Mouse (Mus musculus): ENCODE measurements around the gene Foxred2. TPM values are rescaled to one million over a fixed set of nuclear protein-coding genes. Genes with fewer than 3 reads are reported as not detected.

Gene Foxred2
- 6.4 and 7.8 TPM in 2 replicates for polyA plus RNA-seq (2012; rRNA removed)

DNA sequence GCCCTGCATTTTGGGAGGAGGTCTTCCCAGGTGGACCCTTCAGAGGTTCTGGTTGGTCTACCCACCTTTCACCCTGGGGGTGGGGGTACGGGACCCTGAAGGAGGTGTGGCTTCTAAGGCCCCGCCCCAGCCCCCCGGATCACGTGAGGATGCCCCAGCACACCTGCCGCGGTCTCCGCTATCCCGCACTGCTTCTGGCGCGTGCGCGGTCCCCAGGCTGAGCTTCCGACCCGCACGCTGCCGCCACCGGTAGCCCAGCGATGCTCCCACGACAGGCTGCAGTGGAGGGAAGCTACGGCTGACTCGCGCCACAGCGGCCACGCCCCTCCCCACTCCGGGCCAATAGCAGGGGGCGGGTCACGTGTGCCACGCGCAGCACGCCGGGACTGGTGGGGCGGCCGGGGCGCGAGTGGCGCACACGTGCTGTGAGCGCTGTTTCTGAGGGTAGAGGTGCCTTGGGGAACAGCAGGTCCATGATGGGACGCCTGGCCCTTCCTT lies at the start of gene Foxred2:
Gene Foxred2, minus strand, starts transcription at position 319 of the 498 bp plus-strand sequence.
- 1% methylated on average over 39 of the region's 39 CpGs for WGBS
- Histone ChIP-seq H3K27ac (ENCODE audit: insufficient read depth, low read length) (no peak within 1 kb of the TSS), H3K4me1 (ENCODE audit: control insufficient read depth, insufficient read depth, insufficient read length) (peaks cover 5% of the 10 kb centered on the region; the same call in 1 of the 2 replicates), H3K27me3 (ENCODE audit: control insufficient read depth, insufficient read depth, low read length) (no peaks in the 10 kb centered on the region), H3K36me3 (ENCODE audit: control insufficient read depth, insufficient read depth, low read length) (peaks cover 33% of the 10 kb centered on the region), H3K4me3 (ENCODE audit: extremely low read depth, insufficient read depth, insufficient read length) (peak within 1 kb of the TSS; percentile 63)
- peak; percentile 76 to 87 for DNase-seq (ENCODE audit: low read depth in 1 of 2, low spot score in 2 of 2)
- TF ChIP-seq CTCF (IDR thresholded peaks at IDR 0.05; ENCODE audit: extremely low read depth, insufficient read depth, insufficient read length, insufficient replicate concordance) = 0 out of 2 replicates have a peak, but pooled peaks have one; percentile 7
- TF ChIP-seq POLR2A (IDR thresholded peaks at IDR 0.05; ENCODE audit: low read depth, low read length) = no peak; the same call in 1 of the 2 replicates

DNA sequence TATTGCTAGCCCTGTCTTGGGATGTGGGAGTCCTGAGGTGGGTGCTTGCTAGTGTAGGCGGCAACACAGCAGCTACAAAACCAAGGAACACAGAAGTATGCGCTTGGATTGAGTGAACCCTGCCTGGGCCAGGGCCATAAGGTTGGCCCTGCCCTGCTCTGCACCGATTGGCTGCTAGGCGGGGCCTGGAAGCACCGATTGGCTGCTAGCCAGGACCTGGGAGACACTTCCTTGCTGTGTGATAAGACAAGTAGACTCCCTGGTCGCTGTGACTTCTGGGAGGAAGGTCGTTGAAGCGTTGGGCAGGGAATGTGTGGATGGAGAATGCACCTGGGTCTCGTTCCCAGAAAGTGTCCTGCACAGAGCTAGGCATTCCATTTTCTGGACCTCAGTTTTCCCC lies 47.4 kb upstream of the Foxred2 start:
- WGBS = 49% methylated on average over 9 of the region's 9 CpGs
- DNase-seq (ENCODE audit: low read depth in 1 of 2, low spot score in 2 of 2) = no peak
- Histone ChIP-seq H3K27me3 (ENCODE audit: control insufficient read depth, insufficient read depth, low read length) (no peaks in the 10 kb centered on the region), H3K4me3 (ENCODE audit: extremely low read depth, insufficient read depth, insufficient read length) (no peak overlapping the region), H3K27ac (ENCODE audit: insufficient read depth, low read length) (no peak overlapping the region), H3K36me3 (ENCODE audit: control insufficient read depth, insufficient read depth, low read length) (no peaks in the 10 kb centered on the region), H3K4me1 (ENCODE audit: control insufficient read depth, insufficient read depth, insufficient read length) (no peaks in the 10 kb centered on the region)
- TF ChIP-seq CTCF (IDR thresholded peaks at IDR 0.05; ENCODE audit: extremely low read depth, insufficient read depth, insufficient read length, insufficient replicate concordance) = no peak
- TF ChIP-seq POLR2A (IDR thresholded peaks at IDR 0.05; ENCODE audit: low read depth, low read length) = no peak

DNA sequence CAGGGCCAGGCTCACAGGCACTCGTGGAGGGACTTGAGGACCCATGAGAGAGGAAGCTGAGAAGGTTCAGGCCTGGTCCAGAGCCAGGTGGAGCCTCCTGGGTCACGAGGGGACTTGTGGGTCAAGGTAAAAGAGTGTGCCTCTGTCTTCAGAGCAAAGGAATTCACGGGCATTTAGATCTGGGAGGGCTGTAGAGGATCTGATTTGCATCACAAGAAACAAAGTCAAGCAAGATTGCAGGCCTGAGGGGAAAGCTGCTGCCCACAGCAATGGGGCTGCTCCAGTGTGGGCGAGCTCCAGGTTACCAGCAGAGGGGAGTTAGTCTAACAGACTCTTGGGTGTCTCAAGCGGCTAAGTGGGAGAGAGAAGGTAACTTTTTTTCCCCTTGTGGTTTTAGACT lies 44.9 kb upstream of the Foxred2 start:
- Histone ChIP-seq H3K27me3 (ENCODE audit: control insufficient read depth, insufficient read depth, low read length) (no peaks in the 10 kb centered on the region), H3K4me1 (ENCODE audit: control insufficient read depth, insufficient read depth, insufficient read length) (no peaks in the 10 kb centered on the region), H3K27ac (ENCODE audit: insufficient read depth, low read length) (no peak overlapping the region), H3K4me3 (ENCODE audit: extremely low read depth, insufficient read depth, insufficient read length) (no peak overlapping the region), H3K36me3 (ENCODE audit: control insufficient read depth, insufficient read depth, low read length) (no peaks in the 10 kb centered on the region)
- DNase-seq (ENCODE audit: low read depth in 1 of 2, low spot score in 2 of 2) = no peak
- WGBS = 41% methylated on average over 5 of the region's 5 CpGs
- TF ChIP-seq POLR2A (IDR thresholded peaks at IDR 0.05; ENCODE audit: low read depth, low read length) = no peak
- no peak for TF ChIP-seq CTCF (IDR thresholded peaks at IDR 0.05; ENCODE audit: extremely low read depth, insufficient read depth, insufficient read length, insufficient replicate concordance)

DNA sequence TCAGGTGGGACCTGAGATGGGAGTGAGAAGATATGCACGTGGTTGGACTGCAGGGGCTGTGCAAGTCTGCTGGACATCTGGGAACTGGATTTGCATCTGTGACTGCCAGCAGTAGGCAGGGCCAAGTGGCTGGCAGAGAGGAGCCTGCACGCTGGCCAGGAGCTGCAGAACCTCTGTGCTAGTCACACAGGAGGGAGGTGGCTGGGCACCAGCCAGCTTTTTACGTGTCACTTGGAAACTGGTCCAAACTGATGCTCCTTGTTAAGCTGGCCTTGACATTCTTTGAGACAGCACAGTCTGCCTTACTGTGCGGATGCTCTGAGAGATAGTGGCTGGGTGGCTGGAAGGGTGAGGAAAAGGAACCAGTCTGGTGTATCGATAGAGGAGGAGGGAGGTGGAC lies 32.0 kb upstream of the Foxred2 start:
- H3K4me1 ChIP-seq (ENCODE audit: control insufficient read depth, insufficient read depth, insufficient read length) = no peaks in the 10 kb centered on the region
- no peak overlapping the region for H3K27ac ChIP-seq (ENCODE audit: insufficient read depth, low read length)
- no peaks in the 10 kb centered on the region for H3K27me3 ChIP-seq (ENCODE audit: control insufficient read depth, insufficient read depth, low read length)
- no peak overlapping the region for H3K4me3 ChIP-seq (ENCODE audit: extremely low read depth, insufficient read depth, insufficient read length)
- DNase-seq (ENCODE audit: low read depth in 1 of 2, low spot score in 2 of 2) = no peak
- 68% methylated on average over 5 of the region's 5 CpGs for WGBS
- H3K36me3 ChIP-seq (ENCODE audit: control insufficient read depth, insufficient read depth, low read length) = no peaks in the 10 kb centered on the region
- no peak for TF ChIP-seq POLR2A (IDR thresholded peaks at IDR 0.05; ENCODE audit: low read depth, low read length)
- no peak for TF ChIP-seq CTCF (IDR thresholded peaks at IDR 0.05; ENCODE audit: extremely low read depth, insufficient read depth, insufficient read length, insufficient replicate concordance)

DNA sequence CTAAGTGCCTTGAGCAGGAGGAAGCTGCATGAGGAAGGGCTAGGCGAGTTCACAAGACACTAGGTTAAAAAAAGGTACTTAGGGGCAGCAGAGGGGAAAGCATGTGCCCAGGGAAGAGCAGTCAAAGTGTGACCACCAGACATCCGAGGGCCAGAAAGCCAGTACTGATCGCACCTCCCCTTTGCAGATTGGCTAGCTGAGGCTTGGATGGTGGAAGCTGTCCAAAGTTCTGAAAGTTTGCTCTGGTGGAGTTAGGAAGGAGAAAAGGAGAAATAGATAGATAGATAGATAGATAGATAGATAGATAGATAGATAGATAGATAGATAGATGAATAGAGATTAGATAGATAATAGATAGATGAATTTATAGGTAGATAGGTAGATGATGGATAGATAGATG lies 26.9 kb upstream of the Foxred2 start:
- H3K27ac ChIP-seq (ENCODE audit: insufficient read depth, low read length) = no peak overlapping the region
- WGBS = 12% methylated on average over 3 of the region's 3 CpGs
- no peaks in the 10 kb centered on the region for H3K27me3 ChIP-seq (ENCODE audit: control insufficient read depth, insufficient read depth, low read length)
- no peak for TF ChIP-seq POLR2A (IDR thresholded peaks at IDR 0.05; ENCODE audit: low read depth, low read length)
- no peak for TF ChIP-seq CTCF (IDR thresholded peaks at IDR 0.05; ENCODE audit: extremely low read depth, insufficient read depth, insufficient read length, insufficient replicate concordance)
- no peak overlapping the region for H3K4me3 ChIP-seq (ENCODE audit: extremely low read depth, insufficient read depth, insufficient read length)
- no peak for DNase-seq (ENCODE audit: low read depth in 1 of 2, low spot score in 2 of 2)
- no peaks in the 10 kb centered on the region for H3K4me1 ChIP-seq (ENCODE audit: control insufficient read depth, insufficient read depth, insufficient read length)
- H3K36me3 ChIP-seq (ENCODE audit: control insufficient read depth, insufficient read depth, low read length) = no peaks in the 10 kb centered on the region

DNA sequence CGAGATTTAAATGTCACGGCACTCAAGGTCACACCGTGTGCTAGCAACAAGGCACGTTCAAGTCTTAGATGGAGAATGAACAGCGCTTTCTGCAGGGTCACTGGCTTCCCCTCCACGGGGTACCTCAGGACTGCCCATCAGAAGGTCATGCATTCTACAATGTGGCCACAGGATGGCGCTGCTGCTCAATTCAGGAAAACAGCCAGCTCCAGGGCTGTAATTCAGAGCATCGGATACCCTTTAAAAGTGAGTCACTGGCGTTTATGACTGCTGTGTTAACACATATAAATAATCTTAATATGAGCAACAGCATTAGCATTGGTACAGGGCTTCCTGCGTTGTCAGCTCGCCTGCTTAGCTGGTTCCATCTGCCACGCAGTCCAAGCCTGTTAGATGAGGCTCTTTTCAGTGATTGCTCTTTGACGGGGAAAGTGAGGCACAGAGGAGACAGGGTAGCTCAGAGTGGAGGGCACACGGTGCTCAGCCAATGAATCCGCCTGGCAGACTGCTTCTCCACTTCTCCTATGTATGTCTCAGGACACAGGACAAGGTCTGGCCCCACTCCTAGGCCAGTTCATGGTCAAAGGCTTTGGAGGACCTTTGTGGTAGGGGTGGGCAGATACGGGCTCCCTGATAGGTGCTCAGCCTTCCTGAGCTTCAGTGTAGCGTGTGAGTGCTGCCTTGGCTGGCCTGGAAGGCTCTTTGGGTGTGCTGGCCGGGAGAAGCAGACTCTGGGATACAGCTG lies 25.8 kb upstream of the Foxred2 start:
- Histone ChIP-seq H3K4me1 (ENCODE audit: control insufficient read depth, insufficient read depth, insufficient read length) (no peaks in the 10 kb centered on the region), H3K4me3 (ENCODE audit: extremely low read depth, insufficient read depth, insufficient read length) (no peak overlapping the region), H3K36me3 (ENCODE audit: control insufficient read depth, insufficient read depth, low read length) (no peaks in the 10 kb centered on the region), H3K27me3 (ENCODE audit: control insufficient read depth, insufficient read depth, low read length) (no peaks in the 10 kb centered on the region), H3K27ac (ENCODE audit: insufficient read depth, low read length) (no peak overlapping the region)
- TF ChIP-seq POLR2A (IDR thresholded peaks at IDR 0.05; ENCODE audit: low read depth, low read length) = no peak
- TF ChIP-seq CTCF (IDR thresholded peaks at IDR 0.05; ENCODE audit: extremely low read depth, insufficient read depth, insufficient read length, insufficient replicate concordance) = peak; percentile 51; the same call in 1 of the 2 replicates
- WGBS = 34% methylated on average over 18 of the region's 18 CpGs
- peak in 1 of 2 experiments; percentile 35 for DNase-seq (ENCODE audit: low read depth in 1 of 2, low spot score in 2 of 2)

DNA sequence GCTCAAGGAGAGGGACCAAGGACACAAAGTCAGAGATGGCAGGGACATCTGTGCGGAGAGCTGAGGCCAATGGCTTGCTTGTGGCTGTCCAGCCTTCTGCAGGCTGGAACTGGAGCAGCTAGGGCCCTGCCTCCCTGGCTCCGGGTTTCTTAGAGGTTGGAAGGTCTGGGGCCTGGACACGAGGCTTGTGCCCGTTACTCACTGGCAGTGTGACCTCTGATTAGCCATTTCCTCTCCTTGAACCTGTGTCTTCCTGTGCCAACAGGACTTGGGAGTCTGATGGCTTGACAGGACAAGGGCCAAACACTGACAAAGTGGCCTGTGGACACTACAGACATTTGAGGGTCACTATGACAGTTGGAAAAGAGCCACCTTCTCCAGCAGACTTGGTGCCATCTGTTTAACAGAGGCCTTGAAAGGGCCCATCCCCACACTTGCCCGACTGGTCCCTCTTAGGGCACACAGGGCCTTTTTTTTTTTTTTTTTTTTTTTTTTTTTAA lies 24.7 kb upstream of the Foxred2 start:
- TF ChIP-seq CTCF (IDR thresholded peaks at IDR 0.05; ENCODE audit: extremely low read depth, insufficient read depth, insufficient read length, insufficient replicate concordance) = no peak
- no peak for TF ChIP-seq POLR2A (IDR thresholded peaks at IDR 0.05; ENCODE audit: low read depth, low read length)
- Histone ChIP-seq H3K27ac (ENCODE audit: insufficient read depth, low read length) (no peak overlapping the region), H3K4me3 (ENCODE audit: extremely low read depth, insufficient read depth, insufficient read length) (no peak overlapping the region), H3K27me3 (ENCODE audit: control insufficient read depth, insufficient read depth, low read length) (no peaks in the 10 kb centered on the region), H3K36me3 (ENCODE audit: control insufficient read depth, insufficient read depth, low read length) (no peaks in the 10 kb centered on the region), H3K4me1 (ENCODE audit: control insufficient read depth, insufficient read depth, insufficient read length) (no peaks in the 10 kb centered on the region)
- no peak for DNase-seq (ENCODE audit: low read depth in 1 of 2, low spot score in 2 of 2)
- 70% methylated on average over 5 of the region's 5 CpGs for WGBS
